ENCODE assay signal across 8 mouse cellular contexts in the genomic region with DNA sequence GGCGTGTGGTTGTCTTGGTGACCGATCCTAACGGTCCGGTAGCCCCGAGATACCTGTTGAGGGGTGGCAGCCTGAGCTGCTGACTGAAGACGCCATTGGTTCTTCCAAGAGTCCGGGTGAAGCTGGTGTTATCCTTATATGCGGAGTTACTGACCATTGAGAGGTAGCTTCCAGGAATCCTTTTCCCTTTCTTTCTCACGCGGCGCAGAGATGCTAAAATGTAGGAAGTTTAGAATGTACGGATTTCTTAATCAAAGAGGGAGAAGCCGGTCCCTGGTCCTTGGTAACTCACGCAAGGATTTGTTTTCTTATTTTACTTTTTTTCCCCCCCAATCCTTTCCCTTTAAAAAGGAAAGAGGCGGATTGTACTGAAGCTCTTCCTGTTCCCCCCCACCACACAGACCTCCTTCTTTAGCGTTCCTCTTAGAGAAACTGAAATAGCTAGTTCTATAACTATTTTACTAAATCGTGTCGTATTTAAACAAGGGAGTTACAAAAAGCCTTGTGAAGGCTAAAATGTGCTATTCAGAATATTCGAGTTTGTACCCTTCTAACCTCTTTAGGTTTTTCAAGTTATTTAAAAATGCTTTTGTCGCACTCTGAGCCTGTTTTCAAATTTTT. TPM values are rescaled to one million over a fixed set of nuclear protein-coding genes. Genes with fewer than 3 reads are reported as not detected.
DNase-seq lines count a peak whose midpoint lies in the region; TF ChIP-seq lines count a peak whose summit lies in the region.

No protein-coding gene starts in this region.

- H3K4me3 ChIP-seq in left cerebral cortex, adult 2 months = peak overlapping the region; percentile 82
- H3K4me3 ChIP-seq in cortical plate, adult 2 months (ENCODE audit: insufficient read depth, low read length) = peak overlapping the region; percentile 42
- peak overlapping the region; percentile 83 for H3K4me3 ChIP-seq in hindbrain, embryonic 10.5 days

- intact Hi-C loops in left cerebral cortex, adult 2 months (cut with DNase I) = loop anchor here (2.0 kb wide), 2 partner anchors 53 to 69 kb away; partner anchors contain the start of genes Bora and Mzt1
- intact Hi-C loops in left cerebral cortex, postnatal 10 days (cut with DNase I) = no loop called here

- no peak for DNase-seq in left cerebral cortex, adult 2 months (ENCODE audit: extremely low spot score in 1 of 2, low spot score in 2 of 2)
- DNase-seq in left cerebral cortex, postnatal 10 days (ENCODE audit: extremely low spot score in 1 of 2, low spot score in 2 of 2) = no peak
- no peak for DNase-seq in hindbrain, embryonic 10.5 days (ENCODE audit: low spot score)
- DNase-seq in lung, postnatal 10 days = peak; percentile 40
- DNase-seq in left cerebral cortex, adult 11 months (ENCODE audit: low spot score) = no peak
- DNase-seq in natural killer cell, adult 2 months (ENCODE audit: low spot score in 2 of 2) = no peak
- no peak for DNase-seq in frontal cortex, postnatal 14 days (ENCODE audit: low spot score in 2 of 2)

- peaks cover 2% of the 10 kb centered on the region for H3K4me1 ChIP-seq in cortical plate, adult 2 months (ENCODE audit: control insufficient read depth, insufficient read depth, low read length)
- peaks cover 15% of the 10 kb centered on the region for H3K4me1 ChIP-seq in hindbrain, embryonic 10.5 days (replicated peaks)

- H3K9me3 ChIP-seq in hindbrain, embryonic 10.5 days = no peaks in the 10 kb centered on the region

- no peak for TF ChIP-seq POLR2A in cortical plate, adult 2 months (IDR thresholded peaks at IDR 0.05; ENCODE audit: extremely low read depth, insufficient read depth, low read length)

- no peak for TF ChIP-seq CTCF in left cerebral cortex, adult 2 months (IDR thresholded peaks at IDR 0.05)
- no peak for TF ChIP-seq CTCF in cortical plate, adult 2 months (IDR thresholded peaks at IDR 0.05; ENCODE audit: extremely low read depth, insufficient read depth, low read length)

- H3K27ac ChIP-seq in left cerebral cortex, adult 2 months = peak overlapping the region; percentile 54; the same call in 1 of the 2 replicates
- no peak overlapping the region for H3K27ac ChIP-seq in cortical plate, adult 2 months (ENCODE audit: insufficient read depth, low read length)
- H3K27ac ChIP-seq in hindbrain, embryonic 10.5 days = peak overlapping the region; percentile 93

- WGBS in hindbrain, embryonic 10.5 days = 7% methylated on average over 20 of the region's 20 CpGs

- H3K36me3 ChIP-seq in hindbrain, embryonic 10.5 days = peaks cover 71% of the 10 kb centered on the region

- H3K27me3 ChIP-seq in hindbrain, embryonic 10.5 days (ENCODE audit: insufficient read depth, poor library complexity, severe bottlenecking) = no peaks in the 10 kb centered on the region

RNA-seq across cellular contexts. Expression of gene Dis3, which starts 0.5 kb away (rescaled TPM):
- 10 to 100 TPM; 17.7 to 18.7 TPM for total RNA-seq in left cerebral cortex, adult 2 months (2021)
- 10 to 100 TPM; 21.1 to 27.0 TPM for total RNA-seq in left cerebral cortex, postnatal 10 days (2021)
- polyA plus RNA-seq in cortical plate, adult 2 months (2012; rRNA removed) = 12.5 and 12.6 TPM in 2 replicates
- 29.7 and 36.8 TPM in 2 replicates for polyA plus RNA-seq in hindbrain, embryonic 10.5 days (2016; fragmentation: Nextera tagmentation; extraction: Ambion mirVana)

RNA-seq across cellular contexts. Expression of gene Pibf1, which starts 0.9 kb away (rescaled TPM):
- 10 to 100 TPM; 13.6 to 15.0 TPM for total RNA-seq in left cerebral cortex, adult 2 months (2021)
- total RNA-seq in left cerebral cortex, postnatal 10 days (2021) = 10 to 100 TPM; 11.8 to 13.3 TPM
- 6.9 and 8.8 TPM in 2 replicates for polyA plus RNA-seq in cortical plate, adult 2 months (2012; rRNA removed)
- polyA plus RNA-seq in hindbrain, embryonic 10.5 days (2016; fragmentation: Nextera tagmentation; extraction: Ambion mirVana) = 19.0 and 19.7 TPM in 2 replicates

RNA-seq across cellular contexts. Expression of gene Bora, which starts 54.1 kb away (rescaled TPM):
- 1 to 10 TPM; 2.6 to 4.1 TPM for total RNA-seq in left cerebral cortex, adult 2 months (2021)
- total RNA-seq in left cerebral cortex, postnatal 10 days (2021) = 1 to 10 TPM; 3.2 to 3.9 TPM
- 3.5 and 4.0 TPM in 2 replicates for polyA plus RNA-seq in cortical plate, adult 2 months (2012; rRNA removed)
- 67.8 and 81.2 TPM in 2 replicates for polyA plus RNA-seq in hindbrain, embryonic 10.5 days (2016; fragmentation: Nextera tagmentation; extraction: Ambion mirVana)

RNA-seq across cellular contexts. Expression of gene Mzt1, which starts 54.1 kb away (rescaled TPM):
- total RNA-seq in left cerebral cortex, adult 2 months (2021) = 10 to 100 TPM; 65.5 to 67.0 TPM
- total RNA-seq in left cerebral cortex, postnatal 10 days (2021) = 10 to 100 TPM; 43.0 to 43.1 TPM
- polyA plus RNA-seq in cortical plate, adult 2 months (2012; rRNA removed) = 63.3 and 67.9 TPM in 2 replicates
- polyA plus RNA-seq in hindbrain, embryonic 10.5 days (2016; fragmentation: Nextera tagmentation; extraction: Ambion mirVana) = 95.4 and 98.4 TPM in 2 replicates
